Mouse (Mus musculus) intestine, embryonic 15.5 days (tissue): ENCODE measurements around the gene Cope. TPM values are rescaled to one million over a fixed set of nuclear protein-coding genes. Genes with fewer than 3 reads are reported as not detected.
A peak's percentile ranks its signal among the peaks of the same experiment; 100 is the strongest.

Source experiments
- ATAC-seq: fragments of 200-750 bp; cut with Nextera tagmentation; 2 replicates; pipeline ENCODE4 v1.8.0; 2017; ENCODE audit warnings: moderate TSS enrichment, moderate library complexity
- H3K27ac ChIP-seq: fragments of 300-500 bp; sonication (generic); 2 replicates; pipeline ENCODE4 v1.5.1; 2015; ENCODE audit warnings: mild to moderate bottlenecking, inconsistent platforms
- H3K27me3 ChIP-seq: fragments of 300-500 bp; sonication (generic); replicated peaks from 2 replicates; pipeline ENCODE4 v1.6.1; 2015; ENCODE audit warnings: inconsistent platforms
- H3K36me3 ChIP-seq: fragments of 300-500 bp; sonication (generic); 2 replicates; pipeline ENCODE4 v1.6.1; 2015; ENCODE audit warnings: inconsistent platforms
- H3K4me1 ChIP-seq: fragments of 300-500 bp; sonication (generic); replicated peaks from 2 replicates; pipeline ENCODE4 v1.6.1; 2015; ENCODE audit warnings: inconsistent platforms
- H3K4me2 ChIP-seq: fragments of 300-500 bp; sonication (generic); replicated peaks from 2 replicates; pipeline ENCODE4 v1.6.1; 2015; ENCODE audit warnings: mild to moderate bottlenecking, inconsistent platforms
- H3K4me3 ChIP-seq: fragments of 300-500 bp; sonication (generic); replicated peaks from 2 replicates; pipeline ENCODE4 v1.5.1; 2015; ENCODE audit warnings: inconsistent platforms
- H3K9ac ChIP-seq: fragments of 300-500 bp; sonication (generic); 2 replicates; pipeline ENCODE4 v1.6.1; 2015; ENCODE audit warnings: inconsistent platforms
- H3K9me3 ChIP-seq: fragments of 300-500 bp; sonication (generic); 2 replicates; pipeline ENCODE4 v1.6.1; 2016; ENCODE audit warnings: inconsistent platforms
- WGBS: fragments of 180-500 bp; shearing (Covaris S2); methylation state at CpG from one replicate; pipeline ENCODE4 v1.1.7; 2015; 5-methylcytosine and 5-hydroxymethylcytosine counted together
- polyA plus RNA-seq: library from polyadenylated mRNA; unstranded; fragments of >200 nt; fragmentation: Nextera tagmentation; extraction: Ambion mirVana; gene quantifications from 2 replicates; pipeline ENCODE4 v1.2.1, GENCODE M21; 2015

Cope gene
- polyA plus RNA-seq, 1 experiment from 2014 or later = 331 TPM

GRCm38 (mm10) chr8:70315624-70316510, 13.5 kb downstream of the Cope start, which contains the start of gene Cers1:
Gene Cers1, plus strand, starts transcription at chr8:70315775.
- H3K4me2 ChIP-seq = peak within 1 kb of the TSS; percentile 93
- peak within 1 kb of the TSS; percentile 74 for H3K27ac ChIP-seq
- ATAC-seq = peak; percentile 68
- peaks cover 20% of the 10 kb centered on the region for H3K36me3 ChIP-seq
- H3K9ac ChIP-seq = peak within 1 kb of the TSS; percentile 50
- WGBS = 2% methylated on average over 66 of the region's 66 CpGs
- peaks cover 25% of the 10 kb centered on the region for H3K4me1 ChIP-seq
- no peaks in the 10 kb centered on the region for H3K9me3 ChIP-seq
- peak within 1 kb of the TSS; percentile 58 for H3K4me3 ChIP-seq
- no peaks in the 10 kb centered on the region for H3K27me3 ChIP-seq

GRCm38 (mm10) chr8:70316511-70317504, 14.5 kb downstream of the Cope start:
- Histone ChIP-seq H3K4me3 (peak overlapping the region; percentile 58), H3K27me3 (no peaks in the 10 kb centered on the region), H3K4me2 (peak overlapping the region; percentile 93), H3K9ac (no peak overlapping the region), H3K4me1 (peaks cover 25% of the 10 kb centered on the region), H3K9me3 (no peaks in the 10 kb centered on the region), H3K36me3 (peaks cover 12% of the 10 kb centered on the region), H3K27ac (0 out of 2 replicates have a peak overlapping the region, but pooled peaks have one; percentile 14)
- ATAC-seq = peak; percentile 76
- WGBS = 13% methylated on average over 15 of the region's 15 CpGs

- no peak overlapping the region for H3K4me2 ChIP-seq
- H3K4me1 ChIP-seq = peaks cover 25% of the 10 kb centered on the region
- H3K27ac ChIP-seq = no peak overlapping the region
- H3K4me3 ChIP-seq = no peak overlapping the region
- no peaks in the 10 kb centered on the region for H3K27me3 ChIP-seq
- no peak for ATAC-seq
- WGBS = 84% methylated on average over 5 of the region's 5 CpGs
- peaks cover 7% of the 10 kb centered on the region for H3K36me3 ChIP-seq
- no peak overlapping the region for H3K9ac ChIP-seq
- H3K9me3 ChIP-seq = no peaks in the 10 kb centered on the region
Measured at GRCm38 (mm10) chr8:70317872-70318271, 15.6 kb downstream of the Cope start.

- WGBS = 91% methylated on average over 3 of the region's 3 CpGs
- Histone ChIP-seq H3K4me1 (no peaks in the 10 kb centered on the region), H3K4me2 (no peak overlapping the region), H3K9me3 (no peaks in the 10 kb centered on the region), H3K4me3 (no peak overlapping the region), H3K27ac (no peak overlapping the region), H3K27me3 (no peaks in the 10 kb centered on the region), H3K9ac (no peak overlapping the region), H3K36me3 (no peaks in the 10 kb centered on the region)
- ATAC-seq = no peak
Measured at GRCm38 (mm10) chr8:70323716-70324115, 21.4 kb downstream of the Cope start.

GRCm38 (mm10) chr8:70327512-70327911, 25.2 kb downstream of the Cope start:
- no peak overlapping the region for H3K9ac ChIP-seq
- H3K4me1 ChIP-seq = peaks cover 14% of the 10 kb centered on the region
- no peak overlapping the region for H3K27ac ChIP-seq
- WGBS = 85% methylated on average over 6 of the region's 6 CpGs
- H3K36me3 ChIP-seq = peaks cover 11% of the 10 kb centered on the region
- no peak for ATAC-seq
- no peak overlapping the region for H3K4me2 ChIP-seq
- H3K4me3 ChIP-seq = no peak overlapping the region
- H3K27me3 ChIP-seq = peaks cover 3% of the 10 kb centered on the region; the same call in 1 of the 2 replicates
- no peaks in the 10 kb centered on the region for H3K9me3 ChIP-seq

- peak; percentile 17; the same call in 1 of the 2 replicates for ATAC-seq
- H3K4me3 ChIP-seq = 0 out of 2 replicates have a peak within 1 kb of the TSS, but pooled peaks have one; percentile 10
- no peak within 1 kb of the TSS for H3K27ac ChIP-seq
- H3K9ac ChIP-seq = no peak within 1 kb of the TSS
- WGBS = 32% methylated on average over 14 of the region's 14 CpGs
- H3K4me2 ChIP-seq = peak within 1 kb of the TSS; percentile 39
- peaks cover 3% of the 10 kb centered on the region; the same call in 1 of the 2 replicates for H3K27me3 ChIP-seq
- no peaks in the 10 kb centered on the region for H3K9me3 ChIP-seq
- H3K36me3 ChIP-seq = peaks cover 29% of the 10 kb centered on the region
- H3K4me1 ChIP-seq = peaks cover 14% of the 10 kb centered on the region
Measured at GRCm38 (mm10) chr8:70329124-70329834, 27.0 kb downstream of the Cope start, which contains the start of gene Gdf1. Gene Gdf1, plus strand, starts transcription at chr8:70329817.

- Histone ChIP-seq H3K9me3 (no peaks in the 10 kb centered on the region), H3K4me2 (peak overlapping the region; percentile 39), H3K36me3 (peaks cover 37% of the 10 kb centered on the region), H3K4me1 (peaks cover 14% of the 10 kb centered on the region), H3K27ac (no peak overlapping the region), H3K4me3 (0 out of 2 replicates have a peak overlapping the region, but pooled peaks have one; percentile 10), H3K27me3 (peaks cover 3% of the 10 kb centered on the region; the same call in 1 of the 2 replicates), H3K9ac (no peak overlapping the region)
- WGBS = 20% methylated on average over 45 of the region's 45 CpGs
- peak; percentile 12 for ATAC-seq
Measured at GRCm38 (mm10) chr8:70329835-70330740, 27.8 kb downstream of the Cope start.

GRCm38 (mm10) chr8:70330741-70331364, 28.5 kb downstream of the Cope start:
- Histone ChIP-seq H3K4me2 (peak overlapping the region; percentile 39), H3K4me3 (0 out of 2 replicates have a peak overlapping the region, but pooled peaks have one; percentile 9), H3K27me3 (peaks cover 3% of the 10 kb centered on the region; the same call in 1 of the 2 replicates), H3K27ac (no peak overlapping the region), H3K36me3 (peaks cover 45% of the 10 kb centered on the region), H3K4me1 (peaks cover 14% of the 10 kb centered on the region), H3K9ac (no peak overlapping the region), H3K9me3 (no peaks in the 10 kb centered on the region)
- WGBS = 47% methylated on average over 53 of the region's 53 CpGs
- peak; percentile 69 for ATAC-seq

GRCm38 (mm10) chr8:70331526-70331925, 29.2 kb downstream of the Cope start:
- Histone ChIP-seq H3K4me2 (no peak overlapping the region), H3K36me3 (peaks cover 51% of the 10 kb centered on the region)

More at GRCm38 (mm10) chr8:70331526-70331925, 29.2 kb downstream of the Cope start:
- no peak overlapping the region for H3K4me3 ChIP-seq
- WGBS = 79% methylated on average over 19 of the region's 19 CpGs
- no peak for ATAC-seq
- H3K27ac ChIP-seq = no peak overlapping the region
- peaks cover 3% of the 10 kb centered on the region; the same call in 1 of the 2 replicates for H3K27me3 ChIP-seq
- peaks cover 14% of the 10 kb centered on the region for H3K4me1 ChIP-seq
- H3K9me3 ChIP-seq = no peaks in the 10 kb centered on the region
- H3K9ac ChIP-seq = no peak overlapping the region
